Mouse (Mus musculus) frontal cortex, postnatal 36 days (tissue): ENCODE data around the gene Skida1.

Source experiments
- DNase-seq, 2 experiments: peaks; one replicate each; pipeline ENCODE4 v3.0.0; 2022; ENCODE audit warnings: low spot score in 2 of 2

The Skida1 gene

DNA sequence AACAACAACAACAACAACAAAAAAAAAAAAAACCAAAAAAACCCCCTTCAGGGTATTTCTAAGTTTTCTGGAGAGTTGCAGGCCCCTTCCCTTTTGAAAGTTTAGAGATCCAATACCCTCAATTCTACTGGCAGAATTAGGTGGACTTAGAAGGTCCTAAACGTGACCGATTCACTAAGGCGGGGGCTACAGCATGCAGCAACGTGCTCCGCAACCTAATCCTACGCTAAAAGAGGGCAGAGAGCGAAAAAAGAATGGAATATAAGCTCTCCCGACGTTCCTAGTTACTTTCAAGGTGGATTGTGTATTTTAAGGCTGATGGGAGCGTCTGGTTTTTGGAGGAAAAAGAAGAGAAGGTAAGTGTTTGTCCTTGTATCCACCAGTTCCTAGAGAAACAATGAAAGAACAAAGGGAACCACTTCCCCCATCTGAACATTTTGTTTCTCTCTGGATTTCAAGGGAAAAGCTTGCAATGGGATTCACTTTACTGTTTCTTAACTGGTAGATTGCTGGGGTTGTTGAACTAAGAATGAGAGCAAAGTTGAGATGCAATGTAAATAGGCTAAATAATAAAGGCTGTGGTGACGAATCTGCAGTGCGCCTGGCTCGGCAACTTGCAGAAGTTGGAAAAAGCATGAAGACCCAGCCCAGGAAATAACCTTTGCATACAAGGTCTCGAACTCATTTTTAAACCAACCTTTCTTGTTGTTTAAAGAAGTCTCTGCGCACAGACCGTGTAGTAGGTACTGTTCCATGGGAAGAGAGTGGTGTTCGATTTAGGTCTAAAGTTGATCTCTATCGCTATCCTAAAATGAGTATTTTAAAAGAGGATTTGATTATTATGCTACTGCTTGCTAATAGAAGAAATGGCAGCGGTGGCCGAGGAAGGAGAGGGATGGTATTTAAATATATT lies 6.4 kb upstream of the Skida1 start, which contains the start of gene Mllt10:
TSS of gene Mllt10 (plus strand) at position 222 of the 913 bp plus-strand sequence.
- DNase-seq, result no peak

DNA sequence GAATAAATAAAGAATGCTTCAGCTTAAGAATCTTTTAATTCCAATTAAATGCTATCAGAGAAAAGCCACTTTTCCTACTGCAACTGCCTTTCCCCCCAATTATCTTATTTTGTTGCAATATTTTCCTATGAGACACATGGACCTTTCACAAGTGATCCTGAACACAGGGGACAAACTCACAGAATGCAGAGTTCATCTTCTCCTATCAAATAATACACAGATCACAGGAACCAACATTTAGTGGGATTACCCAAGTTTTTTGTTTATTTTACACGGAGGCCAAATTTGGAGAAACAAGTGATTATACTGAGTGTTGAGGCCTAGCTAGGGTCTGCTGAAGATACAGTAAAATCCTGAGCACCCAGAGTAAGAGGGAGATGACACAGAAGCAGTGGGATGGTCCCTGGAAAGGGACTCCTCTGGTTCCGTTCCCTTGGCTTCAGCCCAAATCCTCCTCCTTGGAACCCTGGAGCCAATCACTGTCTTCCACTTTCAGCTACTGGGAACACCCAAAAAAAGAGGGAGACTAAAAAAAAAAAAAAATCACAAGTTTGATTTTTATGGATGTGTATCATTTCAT lies 5.2 kb upstream of the Skida1 start:
- no peak for DNase-seq

DNA sequence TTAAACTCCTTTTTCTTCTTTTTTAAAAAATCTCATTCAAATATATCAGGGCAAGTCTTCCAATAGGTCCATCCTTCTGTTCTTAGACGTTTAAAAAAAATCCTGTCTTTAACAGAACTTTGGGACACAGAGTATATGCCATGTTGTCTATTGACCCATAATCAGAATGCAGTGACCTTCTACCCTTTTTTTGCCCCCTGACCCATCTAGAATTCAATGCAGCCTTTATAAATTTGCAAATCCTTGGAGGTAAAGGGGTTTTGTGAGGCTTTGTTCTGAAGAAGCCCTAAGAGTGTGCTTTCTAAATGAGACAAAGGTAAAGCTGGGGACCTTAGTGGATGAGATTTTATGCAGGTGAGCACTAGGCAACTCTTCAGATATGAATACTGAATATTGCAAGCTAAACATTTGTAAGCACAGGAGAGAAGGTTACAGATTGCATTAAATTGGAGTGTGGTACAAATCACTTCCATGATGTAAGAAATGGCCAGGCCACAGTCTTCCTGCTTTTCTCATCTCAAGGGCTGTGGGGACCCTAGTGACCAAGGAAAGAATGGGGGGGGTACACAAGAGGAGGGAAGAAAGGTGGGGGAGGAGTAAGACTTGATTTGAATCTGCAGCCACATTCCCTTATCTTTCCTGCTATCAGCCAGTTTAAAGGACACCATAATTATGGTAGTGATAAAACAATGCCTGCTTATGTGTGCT lies 4.5 kb upstream of the Skida1 start:
- DNase-seq, result no peak

DNA sequence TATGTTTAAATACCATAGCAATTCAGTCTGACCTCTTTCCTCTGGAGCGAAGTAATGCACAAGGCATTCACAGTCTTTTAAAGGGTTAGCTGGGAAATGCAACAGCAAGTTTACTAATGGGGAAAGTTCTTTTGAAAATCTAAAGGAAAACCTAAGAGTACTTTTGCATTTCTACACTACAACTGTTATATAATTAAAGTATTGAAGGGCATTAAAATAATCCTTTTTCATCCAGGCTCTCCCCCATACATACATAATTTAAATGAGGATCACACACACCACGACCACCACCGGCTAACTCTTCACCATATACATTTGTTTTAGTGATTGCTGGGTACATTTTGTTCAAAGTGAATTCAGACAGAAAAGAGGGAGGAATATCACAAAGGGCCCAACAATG lies 3.7 kb upstream of the Skida1 start:
- no peak for DNase-seq

DNA sequence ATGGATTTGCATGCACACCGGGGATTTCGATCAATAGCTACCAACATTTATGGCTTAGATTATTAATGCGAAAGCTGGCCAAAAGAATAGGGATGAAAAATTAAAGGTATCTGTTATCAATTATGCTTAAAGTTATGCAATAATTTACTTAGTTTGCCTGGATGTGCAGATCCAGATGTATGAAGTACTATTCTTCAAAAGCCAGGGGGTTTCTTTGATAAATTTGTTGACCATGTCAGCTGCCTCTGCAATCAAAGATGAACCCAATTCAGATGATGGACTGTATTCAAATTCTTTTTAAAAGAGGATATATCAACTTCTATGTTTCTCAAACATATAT lies 3.0 kb upstream of the Skida1 start:
- DNase-seq, result no peak

DNA sequence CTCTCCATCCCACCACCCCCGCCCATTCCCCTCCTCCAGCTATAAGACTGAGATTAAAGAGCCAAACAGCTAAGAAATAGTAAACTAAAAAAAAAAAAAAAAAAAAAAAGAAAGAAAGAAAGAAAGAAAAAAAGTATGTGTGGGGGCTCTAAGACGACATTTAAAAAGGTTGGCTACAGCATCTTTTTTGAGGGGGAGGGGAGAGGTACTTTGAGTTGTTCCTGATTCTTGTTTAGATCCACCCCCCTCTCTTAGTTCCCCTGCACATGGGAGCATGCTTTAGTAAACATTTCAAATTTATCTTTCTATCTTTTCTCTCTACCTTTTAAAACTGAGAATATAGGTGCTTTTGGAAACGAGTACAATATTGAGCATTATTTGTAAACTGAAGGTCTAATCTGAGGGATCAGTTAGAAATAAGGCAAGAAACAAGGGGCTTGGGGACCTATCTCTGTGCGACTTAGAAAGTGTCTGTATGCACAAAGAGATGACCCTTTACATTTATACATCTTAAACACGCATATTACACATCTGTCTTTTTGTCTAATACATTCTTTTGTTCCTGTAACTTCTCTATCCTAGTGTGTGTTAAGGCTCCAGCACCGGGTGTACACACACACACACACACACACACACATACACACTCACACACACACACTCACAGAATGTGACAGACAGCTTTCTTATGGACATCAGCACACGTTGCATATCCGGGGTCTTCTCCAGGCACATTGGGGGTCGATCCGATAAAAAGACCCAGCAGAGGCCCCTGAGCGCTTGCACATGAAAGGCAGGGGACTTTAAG lies 2.4 kb upstream of the Skida1 start:
- DNase-seq, result no peak

DNA sequence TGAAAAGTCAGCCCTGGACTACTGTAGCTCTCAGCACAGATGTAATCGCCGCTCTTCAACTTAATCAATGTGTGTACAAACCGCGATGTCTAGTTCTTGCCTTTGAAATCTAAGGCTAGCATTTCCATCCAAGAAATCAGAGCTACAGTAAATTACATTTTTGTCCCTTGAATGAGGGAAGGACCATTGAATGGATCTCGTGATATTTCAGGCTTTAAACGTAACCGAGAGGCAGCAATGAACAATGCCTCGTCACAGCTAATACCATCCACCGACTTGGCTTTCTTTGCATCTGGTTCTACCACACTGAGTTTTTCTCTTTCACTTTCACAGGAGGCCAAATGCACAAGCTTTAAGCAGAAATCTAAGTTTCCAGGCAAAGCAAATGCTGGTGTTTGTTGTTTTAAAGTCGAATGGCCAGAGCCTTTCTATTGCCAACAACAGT lies 1.7 kb upstream of the Skida1 start:
- DNase-seq, result no peak

DNA sequence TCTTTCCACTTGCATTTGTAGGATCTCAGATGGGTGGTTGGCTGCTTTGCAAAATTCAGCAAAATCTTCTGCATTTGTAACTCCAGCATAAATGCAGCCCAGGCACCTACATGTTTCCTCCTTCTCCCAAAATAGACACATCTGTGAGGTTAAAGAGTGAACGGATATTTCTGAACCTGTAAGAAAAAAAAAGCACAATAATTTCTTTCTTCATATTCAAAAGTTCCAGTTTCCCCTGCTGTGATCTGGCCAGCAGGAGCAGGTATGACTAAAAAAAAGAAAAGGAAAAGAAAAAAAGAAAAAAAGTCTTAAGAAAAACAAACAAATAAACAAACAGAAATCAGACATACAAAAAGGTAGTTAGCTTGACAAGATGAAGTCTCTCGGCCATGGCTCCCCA lies 1.2 kb upstream of the Skida1 start:
- no peak for DNase-seq

DNA sequence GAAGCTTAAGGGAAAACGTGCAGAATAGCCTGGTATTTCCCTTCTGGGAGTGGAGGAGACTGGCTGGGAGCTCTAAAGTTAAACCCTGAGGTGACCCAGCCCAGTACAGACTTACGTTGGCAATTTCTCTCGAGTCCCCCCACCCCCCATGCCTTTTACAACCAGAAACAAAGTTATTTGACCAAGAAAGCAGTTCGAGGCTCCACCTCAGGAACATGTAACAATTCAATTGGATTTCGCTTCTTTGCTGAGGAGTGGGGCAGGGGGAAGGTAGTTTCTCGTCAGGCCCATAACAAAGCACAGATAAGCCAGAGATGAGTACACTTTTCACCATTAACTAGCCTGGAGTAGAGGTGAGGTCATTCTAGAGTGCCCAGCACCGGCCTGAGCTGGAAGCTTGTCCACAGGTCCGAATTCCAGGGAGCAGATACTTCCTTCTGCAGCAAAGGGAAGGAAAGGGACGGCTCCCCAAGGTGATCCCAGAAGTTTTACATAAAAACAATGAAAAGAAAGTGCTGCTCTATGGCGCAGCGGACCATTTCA lies 499 bp upstream of the Skida1 start:
- no peak for DNase-seq

DNA sequence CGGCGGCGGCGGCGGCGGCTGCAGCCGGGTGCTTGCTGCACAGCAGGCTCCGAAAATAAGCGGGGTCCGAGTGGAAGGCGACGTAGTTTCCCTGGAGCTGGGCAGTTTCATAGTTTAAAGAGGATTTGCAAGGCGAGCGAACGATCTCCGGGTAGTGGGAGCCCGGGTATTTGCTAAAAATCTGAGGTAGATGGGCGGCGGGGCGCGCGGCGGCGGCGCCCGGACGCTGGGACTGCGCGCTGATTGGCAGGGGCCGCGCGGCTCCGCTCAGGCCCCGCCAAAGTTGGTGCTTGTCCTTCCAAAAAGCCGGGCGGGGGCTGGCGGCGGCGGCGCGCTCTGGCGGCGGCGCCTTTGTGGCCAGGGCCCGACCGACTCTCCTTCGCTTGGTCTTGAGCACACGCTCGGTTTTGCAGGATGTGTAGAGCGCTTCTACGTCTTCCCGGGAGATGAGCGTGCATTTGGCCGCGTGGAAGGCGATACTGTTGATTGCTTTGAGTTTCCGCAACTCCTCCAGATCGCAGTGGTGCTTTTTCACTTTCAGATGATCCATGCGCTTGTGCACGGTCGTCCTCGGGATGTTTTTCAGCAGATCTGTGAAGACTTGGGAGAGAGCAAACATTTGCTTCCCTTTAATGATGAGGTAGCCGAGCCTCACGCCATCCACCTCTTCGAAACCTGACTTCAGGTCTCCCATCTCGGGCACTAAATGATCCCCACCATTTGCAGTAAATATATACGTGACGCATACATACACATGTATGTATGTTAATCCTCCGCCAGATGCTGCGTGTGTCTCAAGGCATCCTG lies 1.0 kb downstream of the Skida1 start:
- DNase-seq, result peak; percentile 66 to 75

DNA sequence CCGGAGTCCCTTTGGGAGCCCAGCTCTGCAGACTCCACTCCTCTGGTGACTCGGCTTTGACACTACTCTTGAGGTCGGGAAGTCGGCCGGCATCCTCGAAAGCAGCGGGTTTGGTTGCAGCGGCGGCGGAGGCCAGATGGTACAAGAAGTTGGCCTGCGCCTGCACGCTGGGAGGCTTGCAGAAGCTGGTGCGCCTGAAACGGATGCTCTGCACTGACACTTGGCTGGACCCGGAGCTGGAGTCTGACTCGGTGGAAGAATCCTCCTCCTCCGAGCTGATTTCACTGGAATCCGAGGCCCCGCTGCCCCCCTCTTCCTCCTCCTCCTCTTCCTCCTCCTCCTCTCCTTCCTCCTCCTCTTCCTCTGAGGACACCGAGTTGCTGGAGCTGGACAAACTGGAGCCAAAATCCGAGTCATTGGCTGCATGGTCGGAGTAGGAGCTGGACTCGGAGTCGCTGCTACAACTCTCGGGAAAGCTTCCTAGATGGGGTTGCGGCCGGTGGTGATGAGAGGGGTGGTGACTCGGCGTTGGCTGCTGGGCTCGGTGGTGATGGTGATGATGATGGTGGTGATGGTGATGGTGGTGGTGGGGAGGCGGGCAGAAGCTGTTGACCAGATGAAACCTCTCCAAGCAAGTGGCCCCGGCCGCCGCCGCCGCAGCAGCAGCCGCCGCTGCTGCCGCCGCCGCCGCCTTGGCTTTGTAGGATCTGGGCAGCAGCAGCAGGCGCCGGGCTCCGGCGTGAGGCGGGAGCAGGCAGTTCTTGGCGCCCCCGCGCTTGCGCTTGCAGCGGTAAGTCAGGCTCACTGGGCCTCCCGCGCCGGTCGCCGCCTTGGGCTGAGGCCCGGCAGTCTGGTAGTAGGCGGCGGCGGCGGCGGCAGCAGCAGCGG lies 1.8 kb downstream of the Skida1 start:
- DNase-seq, result peak; percentile 68 to 78

DNA sequence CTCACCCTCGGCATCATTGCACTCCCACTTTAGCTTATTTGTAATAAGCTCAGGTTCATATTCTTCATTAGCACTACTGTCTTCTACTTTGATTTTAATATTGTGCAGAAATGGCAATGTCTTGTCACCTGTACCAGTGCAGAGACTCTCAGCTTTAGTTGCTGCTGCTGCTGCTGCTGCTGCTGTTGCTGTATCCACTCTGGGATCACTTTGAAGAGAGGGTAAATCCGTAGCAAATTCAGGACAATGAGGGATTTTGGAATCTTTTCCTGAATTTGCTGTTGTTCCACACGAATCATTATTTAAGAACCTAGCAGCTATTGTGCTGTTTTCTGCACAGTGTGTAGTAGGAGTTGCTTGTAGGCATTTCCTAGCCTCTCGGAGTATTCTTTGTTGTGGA lies 2.7 kb downstream of the Skida1 start:
- no peak for DNase-seq

DNA sequence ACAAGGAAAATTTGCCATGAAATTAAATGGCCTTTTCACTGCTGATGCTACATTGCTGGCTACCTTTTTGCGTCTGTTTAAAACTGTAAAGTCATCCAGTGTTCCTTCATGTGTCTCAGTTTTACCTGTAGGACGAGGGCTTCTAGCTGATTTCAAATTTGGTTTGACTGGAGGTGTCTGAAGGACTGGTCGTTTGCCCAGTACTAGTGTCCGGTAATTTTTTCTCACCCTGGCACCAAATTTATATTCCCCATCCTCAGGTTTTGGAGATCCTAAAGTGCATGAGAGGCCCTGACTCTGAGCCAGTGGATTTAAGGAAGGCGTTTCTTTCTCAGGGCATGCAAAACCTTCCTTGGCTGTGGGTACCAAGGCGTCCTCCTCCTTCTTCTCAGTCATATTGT lies 3.1 kb downstream of the Skida1 start:
- no peak for DNase-seq

DNA sequence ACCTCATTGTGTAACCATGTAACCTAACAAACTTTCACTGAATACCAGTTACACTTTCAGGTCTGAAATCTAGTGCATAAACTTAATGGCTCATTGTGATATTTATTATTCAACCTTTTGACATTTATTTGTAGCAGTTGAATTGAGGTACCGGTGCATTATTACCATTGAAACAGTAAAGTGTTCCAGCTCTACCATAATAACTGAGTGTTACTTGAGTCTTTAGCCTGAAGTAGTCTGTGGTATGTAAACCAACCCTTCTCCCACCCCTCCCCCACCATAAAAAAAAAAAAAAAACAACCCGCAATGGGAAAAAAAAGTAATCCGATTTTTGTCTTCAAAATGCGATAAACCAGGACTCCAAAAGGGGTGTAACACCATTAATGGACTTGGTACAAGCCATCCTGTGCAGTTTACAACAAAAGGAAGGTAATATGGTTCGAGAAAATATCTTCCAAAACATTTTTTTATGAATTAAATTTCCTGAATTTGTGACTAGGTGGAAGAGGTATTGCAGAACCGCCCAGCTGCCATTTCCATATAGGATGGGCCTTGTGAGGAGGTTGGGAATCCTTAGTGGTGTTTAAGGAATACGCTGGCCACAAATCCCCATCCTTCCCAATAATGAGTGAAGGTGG lies 3.6 kb downstream of the Skida1 start:
- no peak for DNase-seq

DNA sequence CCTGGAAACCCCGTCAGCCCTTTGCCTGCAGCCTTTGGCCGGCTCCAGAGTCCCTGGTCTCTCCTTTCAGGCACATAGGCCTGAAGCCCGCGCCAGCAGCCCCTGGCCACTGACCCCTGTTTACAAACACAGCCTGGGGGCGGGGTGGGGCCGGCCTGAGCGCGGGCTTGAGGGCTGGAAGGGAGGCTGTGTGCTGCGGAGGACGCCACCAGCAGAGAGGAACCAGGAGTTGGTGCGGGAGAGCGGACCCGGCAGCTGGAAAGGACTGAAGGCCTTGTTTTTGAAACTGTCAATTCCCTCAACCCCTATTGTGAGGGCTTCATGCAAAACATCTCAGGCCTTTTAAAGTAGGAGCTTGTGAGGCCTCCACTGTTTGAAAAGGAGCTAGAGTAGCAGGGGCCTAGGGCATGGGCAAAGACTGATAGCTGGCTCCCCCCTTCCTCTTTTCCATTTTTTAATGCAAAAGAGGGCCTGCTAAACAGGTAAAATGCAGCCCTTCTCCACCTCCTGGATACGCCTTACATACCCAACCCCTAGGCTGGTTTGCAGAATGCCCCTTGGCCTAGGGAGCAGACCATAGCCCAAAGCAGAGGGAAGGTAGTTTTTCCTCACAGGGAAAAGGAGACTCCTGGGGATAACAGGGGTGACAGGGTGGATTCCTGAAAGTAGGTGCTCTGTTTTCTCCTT lies 7.5 kb downstream of the Skida1 start:
- DNase-seq, result no peak

DNA sequence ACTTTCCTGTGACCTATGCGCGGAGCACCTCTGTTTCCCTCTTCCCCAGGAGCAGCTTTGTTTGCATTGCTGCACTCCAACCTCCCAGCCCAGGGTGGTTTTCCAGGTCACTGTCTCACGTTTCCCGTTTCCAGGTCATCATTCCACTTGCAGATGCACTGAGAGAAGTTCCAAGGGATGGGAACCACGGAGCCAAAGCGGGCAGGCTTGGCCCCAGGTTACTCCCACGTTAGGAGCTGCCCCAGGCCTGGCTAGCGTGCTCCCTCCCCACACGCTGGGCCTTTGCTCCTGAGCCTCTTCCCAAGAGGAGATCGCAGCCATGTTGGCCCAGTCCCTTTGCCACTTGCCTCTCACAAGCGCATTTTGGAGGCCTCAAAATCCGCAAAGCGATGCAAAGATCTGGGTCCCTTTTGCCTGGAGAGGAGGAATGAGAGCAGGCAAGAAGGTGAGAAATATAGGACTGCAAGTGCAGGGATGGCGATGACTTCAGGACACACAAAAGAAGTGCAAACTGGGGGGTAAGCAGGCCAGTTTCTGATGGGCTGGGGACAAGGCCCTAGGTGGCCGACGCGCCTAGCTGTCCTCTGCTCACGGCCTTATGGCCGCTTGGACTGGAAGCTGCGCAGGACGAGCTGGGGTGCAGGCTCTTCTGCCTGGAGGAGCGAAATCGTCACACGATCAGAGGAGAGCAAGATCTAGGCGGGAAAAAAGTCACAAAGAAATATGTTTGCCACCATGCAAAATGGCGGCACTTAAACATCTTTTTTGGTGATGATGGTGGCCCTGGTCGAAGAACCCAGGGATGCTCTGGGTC lies 8.3 kb downstream of the Skida1 start:
- DNase-seq, result no peak

DNA sequence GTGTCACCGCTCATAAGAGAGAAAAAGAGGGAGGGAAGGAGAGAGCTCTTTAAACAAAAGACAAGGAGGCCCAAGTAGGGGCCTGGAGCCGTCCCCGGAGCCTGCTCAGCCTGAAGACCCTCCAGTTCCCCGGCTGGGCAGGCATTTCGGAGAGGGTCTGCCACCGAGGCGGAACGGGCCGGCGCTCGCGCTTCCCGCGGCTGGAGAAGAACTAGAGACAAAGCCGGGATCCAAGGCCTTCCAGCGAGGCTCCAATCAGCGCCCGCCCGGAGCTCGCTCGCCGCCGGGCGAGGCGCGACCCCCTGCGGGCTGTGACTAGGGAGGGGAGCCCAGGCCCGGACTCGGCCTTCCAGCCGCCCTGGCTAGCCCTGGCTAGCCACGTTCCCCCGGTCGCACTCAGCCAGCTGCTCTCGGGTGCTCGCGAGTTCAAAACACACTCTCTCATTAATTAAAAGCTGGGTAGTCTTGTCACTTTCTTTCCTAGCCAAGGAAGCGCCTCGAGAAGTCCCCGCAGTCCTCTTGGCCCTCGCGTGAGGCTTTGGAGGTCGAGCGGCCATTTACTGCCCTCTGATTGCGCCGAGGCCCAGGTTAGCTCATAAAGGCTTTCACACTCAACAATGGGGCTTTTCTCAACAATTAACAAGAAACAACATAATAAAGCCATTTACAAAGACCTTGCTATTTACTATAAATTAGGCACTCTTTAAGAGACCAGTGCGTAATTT lies 9.1 kb downstream of the Skida1 start:
- no peak for DNase-seq
